Mouse (Mus musculus) heart, adult 2 months (tissue): ENCODE data around the gene Adh4. TPM values are rescaled to one million over a fixed set of nuclear protein-coding genes. Genes with fewer than 3 reads are reported as not detected.

Experiments used
- DNase-seq, 2 experiments: peaks; one replicate each; pipeline ENCODE4 v3.0.0; 2021
- H3K27ac ChIP-seq: fragments of 200-600 bp; 2 replicates; pipeline ENCODE4 v1.8.1; 2022
- H3K27me3 ChIP-seq: fragments of 200-500 bp; 2 replicates; pipeline ENCODE4 v1.6.1; 2012; ENCODE audit warnings: mild to moderate bottlenecking, low read length, inconsistent platforms, mixed read lengths; ENCODE audit not compliant: control insufficient read depth, insufficient read depth
- H3K36me3 ChIP-seq: fragments of 200-500 bp; 2 replicates; pipeline ENCODE4 v1.6.1; 2012; ENCODE audit warnings: low read length, inconsistent platforms; ENCODE audit not compliant: control insufficient read depth, insufficient read depth
- H3K4me1 ChIP-seq: fragments of 200-500 bp; 2 replicates; pipeline ENCODE4 v1.6.1; 2011; ENCODE audit warnings: low read length; ENCODE audit not compliant: control insufficient read depth, insufficient read depth
- H3K4me3 ChIP-seq: fragments of 200-600 bp; 2 replicates; pipeline ENCODE4 v1.8.1; 2022
- H3K79me2 ChIP-seq: fragments of 200-500 bp; replicated peaks from 2 replicates; pipeline ENCODE4 v1.6.1; 2012; ENCODE audit warnings: mild to moderate bottlenecking, inconsistent platforms, low read length, moderate library complexity, mixed read lengths; ENCODE audit not compliant: control insufficient read depth, insufficient read depth
- H3K9ac ChIP-seq: fragments of 200-500 bp; 2 replicates; pipeline ENCODE4 v1.6.1; 2012; ENCODE audit warnings: low read depth, mild to moderate bottlenecking, control low read depth, inconsistent platforms, low read length, mixed read lengths
- CTCF ChIP-seq: fragments of 200-600 bp; IDR thresholded peaks from 2 replicates; pipeline ENCODE4 v1.8.1; 2022; ENCODE audit warnings: antibody characterized with exemption, mild to moderate bottlenecking, moderate library complexity
- EP300 ChIP-seq: fragments of 200-500 bp; IDR thresholded peaks from 2 replicates; pipeline ENCODE4 v1.6.1; 2011; ENCODE audit warnings: low read depth, low read length, control low read depth; ENCODE audit not compliant: insufficient read depth
- POLR2A ChIP-seq: fragments of 200-500 bp; IDR thresholded peaks from 2 replicates; pipeline ENCODE4 v1.6.1; 2011; ENCODE audit warnings: mild to moderate bottlenecking, low read depth, low read length, control low read depth; ENCODE audit not compliant: insufficient read depth
- WGBS: fragments of 180-500 bp; shearing (Covaris S2); methylation state at CpG from one replicate; pipeline ENCODE4 v1.1.7; 2018; 5-methylcytosine and 5-hydroxymethylcytosine counted together
- intact Hi-C: fragments of 180-260 bp; cut with DNase I; formaldehyde crosslinking; loops from one replicate; pipeline ENCODE4 v1.15.1; 2025
- polyA plus RNA-seq: library from polyadenylated mRNA; depleted of rRNA; stranded (reverse); fragments of >200 nt; gene quantifications from 2 replicates; pipeline ENCODE4 v1.2.3, GENCODE M21; 2012; rRNA removed
- total RNA-seq, 2 experiments: library from RNA; stranded (reverse); gene quantifications; 2 replicates each; pipeline ENCODE4 v1.2.3; 2021

Adh4 gene
- total and polyA plus RNA-seq, 3 experiments, result not detected

GRCm38 (mm10) chr3:138471066-138471465 is 55.8 kb downstream of the Adh4 start:
- intact Hi-C loops, result no loop called here
- DNase-seq, result no peak
- Histone ChIP-seq H3K4me1 (no peaks in the 10 kb centered on the region), H3K4me3 (no peak overlapping the region), H3K79me2 (no peaks in the 10 kb centered on the region), H3K9ac (no peak overlapping the region), H3K36me3 (peaks cover 5% of the 10 kb centered on the region), H3K27me3 (no peaks in the 10 kb centered on the region), H3K27ac (no peak overlapping the region)
- TF ChIP-seq CTCF, result no peak
- TF ChIP-seq EP300, result no peak
- no peak for TF ChIP-seq POLR2A
- 84% methylated on average over 3 of the region's 3 CpGs for WGBS

DNA sequence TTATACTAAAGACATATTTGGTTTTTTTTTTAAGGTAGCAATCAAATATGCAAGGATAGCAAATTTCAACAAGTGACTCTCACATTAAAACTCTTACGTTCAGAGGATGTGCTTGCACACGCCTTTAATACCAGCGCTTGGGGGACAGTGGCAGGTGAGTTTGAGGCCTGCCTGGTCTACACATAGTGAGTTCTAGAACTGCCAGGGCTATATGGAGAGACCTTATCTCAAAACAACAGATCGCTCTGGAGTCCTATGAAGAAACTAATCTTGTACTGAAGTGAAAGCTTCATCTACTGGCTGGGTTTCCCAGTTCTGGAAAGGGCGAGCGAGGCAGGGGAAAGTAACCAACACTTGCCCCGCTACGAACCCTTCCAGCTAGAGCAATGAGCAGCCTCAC is 64.2 kb downstream of the Adh4 start:
- intact Hi-C loops, result no loop called here
- H3K4me1 ChIP-seq, result peaks cover 3% of the 10 kb centered on the region
- H3K36me3 ChIP-seq, result peaks cover 3% of the 10 kb centered on the region; the same call in 1 of the 2 replicates
- no peak overlapping the region for H3K9ac ChIP-seq
- DNase-seq, result no peak
- TF ChIP-seq EP300, result no peak
- no peak for TF ChIP-seq CTCF
- no peak for TF ChIP-seq POLR2A
- H3K27me3 ChIP-seq, result no peaks in the 10 kb centered on the region
- peaks cover 2% of the 10 kb centered on the region; the same call in 1 of the 2 replicates for H3K79me2 ChIP-seq
- no peak overlapping the region for H3K4me3 ChIP-seq
- WGBS, result 92% methylated on average over 8 of the region's 8 CpGs
- H3K27ac ChIP-seq, result no peak overlapping the region

Other genes with a start within 250 kb of the Adh4 start
- gene 4930579F01Rik, start 221.6 kb upstream of the Adh4 start, total RNA-seq, result not detected
- 0.06 TPM in 1 of 2 replicates, not detected in the other for gene 4930579F01Rik, start 221.6 kb upstream of the Adh4 start, polyA plus RNA-seq
- under 1 TPM in 1 of 2 experiments, not detected in 1; 0.73 TPM for gene Adh7, start 197.7 kb upstream of the Adh4 start, total RNA-seq
- gene Adh7, start 197.7 kb upstream of the Adh4 start, polyA plus RNA-seq, result 0.15 and 1.4 TPM in 2 replicates
- gene Adh1, start 154.5 kb upstream of the Adh4 start, total RNA-seq, result 10 to 100 TPM; 27.5 to 34.3 TPM
- 26.1 and 29.7 TPM in 2 replicates for gene Adh1, start 154.5 kb upstream of the Adh4 start, polyA plus RNA-seq
- not detected for gene Adh6a, start 102.2 kb upstream of the Adh4 start, total RNA-seq
- gene Adh6a, start 102.2 kb upstream of the Adh4 start, polyA plus RNA-seq, result not detected in 2 replicates
- 1 to 10 TPM; 1.4 to 2.0 TPM for gene Adh6b, start 73.7 kb upstream of the Adh4 start, total RNA-seq
- 0.18 and 0.44 TPM in 2 replicates for gene Adh6b, start 73.7 kb upstream of the Adh4 start, polyA plus RNA-seq
- gene Adh5, start 27.6 kb downstream of the Adh4 start, total RNA-seq, result 10 to 100 TPM; 74.1 to 82.3 TPM
- 40.7 and 72.7 TPM in 2 replicates for gene Adh5, start 27.6 kb downstream of the Adh4 start, polyA plus RNA-seq
- 10 to 100 TPM; 34.5 to 39.1 TPM for gene Metap1, start 74.0 kb downstream of the Adh4 start, total RNA-seq
- gene Metap1, start 74.0 kb downstream of the Adh4 start, polyA plus RNA-seq, result 21.3 and 37.3 TPM in 2 replicates
- gene Eif4e, start 110.7 kb downstream of the Adh4 start, total RNA-seq, result 100 to 1,000 TPM; 171 to 195 TPM
- gene Eif4e, start 110.7 kb downstream of the Adh4 start, polyA plus RNA-seq, result 56.3 and 128 TPM in 2 replicates